Mouse (Mus musculus): ENCODE measurements at regions not wholly inside any gene's neighbourhood (a gene's known extent, or its start where the extent isn't known, plus 50 kb on each side); places are given as distances from the start of the nearest gene placed in this dataset.

GRCm38 (mm10) chr13:60237091-60237490 lies 59.9 kb upstream of the Gas1 start:
- no peak for DNase-seq

- DNase-seq = no peak
These were observed 65.4 kb upstream of the Gas1 start for GRCm38 (mm10) chr13:60242447-60243109.

DNA sequence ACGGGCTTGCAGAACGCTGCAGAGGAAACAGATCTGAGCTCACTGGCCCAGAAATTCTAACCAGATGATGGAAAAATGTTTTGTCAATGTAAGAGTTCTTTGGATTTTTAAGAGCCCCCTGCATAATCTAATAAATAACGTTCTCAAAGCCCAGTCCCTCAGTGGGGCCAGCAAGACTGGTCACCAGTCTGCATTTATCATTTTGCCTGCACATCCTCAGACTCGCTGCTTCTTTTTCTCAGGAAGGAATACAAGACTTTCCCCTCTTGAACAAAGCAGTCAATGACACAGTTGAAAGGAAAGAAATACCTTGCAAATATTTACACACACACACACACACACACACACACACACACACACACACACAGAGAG lies 65.9 kb upstream of the Gas1 start:
- DNase-seq = no peak

DNA sequence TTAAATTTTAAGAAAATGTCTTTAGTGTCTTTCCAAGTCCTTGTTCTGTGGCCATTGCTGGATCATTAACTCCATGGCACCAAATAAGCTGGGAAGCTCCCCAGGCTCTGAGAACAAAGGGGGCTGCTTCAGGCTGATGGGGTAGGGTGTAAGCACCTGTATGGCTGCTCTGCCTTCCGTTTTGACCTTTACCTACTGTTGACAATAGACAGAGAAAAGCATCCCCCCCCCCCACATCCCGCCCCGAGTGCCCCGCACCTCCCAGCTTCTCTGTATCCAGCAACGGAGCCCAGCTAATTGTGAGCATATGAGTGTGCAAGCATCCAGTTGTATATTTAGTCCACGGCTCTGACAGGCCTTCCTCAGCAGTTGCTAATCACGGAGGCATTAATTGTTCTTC lies 78.0 kb upstream of the Gas1 start:
- no peak for DNase-seq

- no peak for DNase-seq
These were observed 78.5 kb upstream of the Gas1 start for GRCm38 (mm10) chr13:60255715-60256114.

DNA sequence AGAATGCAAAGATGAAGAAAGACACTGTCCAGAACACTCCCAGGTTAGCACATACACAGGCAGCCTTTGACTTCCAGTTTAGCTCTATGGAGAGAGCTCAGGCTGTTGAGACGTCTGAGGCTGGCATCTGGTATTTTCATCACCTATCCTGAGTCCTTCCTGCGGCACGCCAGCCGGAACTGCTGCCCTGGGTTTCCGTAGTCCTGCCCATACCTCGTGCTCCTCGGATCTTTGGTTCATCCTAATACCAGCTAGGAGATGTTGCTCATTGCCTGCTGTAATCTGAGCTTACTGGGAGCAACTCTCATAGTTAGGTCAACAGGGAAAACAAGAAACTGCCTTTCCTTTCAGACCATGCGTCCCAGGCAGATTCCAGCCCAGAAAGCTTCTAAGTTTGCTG lies 79.8 kb upstream of the Gas1 start:
- DNase-seq = no peak

- DNase-seq = no peak
These were observed 80.7 kb upstream of the Gas1 start for GRCm38 (mm10) chr13:60257878-60258277.

- DNase-seq = no peak
These were observed 85.4 kb upstream of the Gas1 start for GRCm38 (mm10) chr13:60262449-60263028.

- no peak for DNase-seq
These were observed 87.3 kb upstream of the Gas1 start for GRCm38 (mm10) chr13:60264504-60264903.

GRCm38 (mm10) chr13:60267557-60267956 lies 90.4 kb upstream of the Gas1 start:
- no peak for DNase-seq

DNA sequence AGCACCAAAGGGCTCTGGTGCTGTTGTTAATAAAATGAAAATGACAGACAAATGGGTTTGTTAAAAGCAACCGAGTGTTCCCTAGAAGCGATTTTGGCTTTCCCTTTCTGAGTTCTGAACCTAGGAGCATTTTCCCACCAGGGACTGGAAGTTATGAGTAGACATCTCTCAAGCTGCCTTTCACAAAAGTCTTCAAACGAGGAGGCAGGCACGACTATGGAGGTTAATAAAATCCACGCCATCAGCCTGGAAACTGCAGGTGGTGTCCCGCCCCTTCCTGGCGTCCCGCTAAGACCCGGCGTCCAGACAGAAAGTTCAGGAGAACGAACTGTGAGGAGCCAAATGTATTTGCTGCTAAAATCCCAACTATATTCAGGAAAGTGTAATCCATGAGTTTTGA lies 91.1 kb upstream of the Gas1 start:
- no peak for DNase-seq

GRCm38 (mm10) chr13:60269406-60269841 lies 92.3 kb upstream of the Gas1 start:
- no peak for DNase-seq

GRCm38 (mm10) chr13:60270526-60270925 lies 93.4 kb upstream of the Gas1 start:
- DNase-seq = no peak

- DNase-seq = no peak
These were observed 96.2 kb upstream of the Gas1 start for GRCm38 (mm10) chr13:60273331-60273730.

DNA sequence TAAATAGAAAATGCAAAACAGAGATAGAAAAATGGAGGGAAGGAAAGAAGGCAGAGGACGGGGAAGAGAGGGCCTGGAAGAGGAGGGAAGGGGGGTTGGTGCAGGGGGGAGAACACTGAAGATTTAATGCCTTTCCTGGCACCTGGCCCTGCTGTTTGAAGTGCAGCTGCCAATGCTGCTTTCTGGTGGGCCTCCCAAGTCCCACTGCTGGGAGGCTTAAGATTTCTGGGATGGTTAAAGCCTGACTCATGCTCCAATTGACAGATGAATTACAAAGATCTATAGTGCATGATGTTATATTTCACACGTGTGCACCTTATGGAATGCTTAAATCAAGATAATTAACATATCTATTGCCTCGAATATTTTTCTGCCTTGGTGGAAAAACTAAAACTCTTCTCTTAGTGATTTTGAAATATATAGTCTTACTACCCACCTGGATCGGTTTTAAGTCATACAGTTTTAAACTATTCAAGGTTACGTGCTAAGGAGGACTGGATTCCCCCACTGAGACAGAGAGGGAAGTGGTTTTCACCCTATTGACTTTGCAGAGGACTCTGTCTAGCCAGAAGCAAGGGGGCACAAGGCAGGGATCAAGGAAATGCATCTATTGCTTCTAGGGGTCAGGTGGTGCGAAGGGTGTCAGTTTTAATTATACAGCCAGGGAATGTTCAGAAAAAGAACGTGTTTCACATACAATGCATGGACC lies 105.5 kb upstream of the Gas1 start:
- no peak for DNase-seq

GRCm38 (mm10) chr13:60286525-60287224 lies 109.5 kb upstream of the Gas1 start:
- DNase-seq = no peak

GRCm38 (mm10) chr13:60289650-60290049 lies 112.5 kb upstream of the Gas1 start:
- no peak for DNase-seq

- DNase-seq = no peak
These were observed 113.7 kb upstream of the Gas1 start for GRCm38 (mm10) chr13:60290820-60291219.

DNA sequence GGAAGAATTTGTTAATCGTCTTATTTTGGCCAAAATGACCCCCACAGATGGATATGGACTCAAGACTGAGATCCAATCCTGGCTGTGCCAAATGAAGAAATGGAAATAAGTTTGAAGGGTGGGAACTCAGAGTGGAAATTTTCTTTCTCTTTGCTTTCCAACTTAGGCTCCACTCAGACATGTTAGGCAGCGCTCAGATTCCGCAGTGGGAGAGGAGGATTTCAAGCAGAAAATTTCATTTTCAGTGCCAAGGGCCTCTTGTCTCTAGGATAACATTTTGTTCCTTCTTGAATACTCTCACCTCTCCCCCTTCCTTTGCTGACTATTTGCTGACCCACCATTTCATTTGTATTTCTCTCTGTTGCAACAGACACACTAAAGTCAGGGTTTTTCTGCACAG lies 114.2 kb upstream of the Gas1 start:
- DNase-seq = no peak

- no peak for DNase-seq
These were observed 119.2 kb upstream of the Gas1 start for GRCm38 (mm10) chr13:60296201-60296895.

DNA sequence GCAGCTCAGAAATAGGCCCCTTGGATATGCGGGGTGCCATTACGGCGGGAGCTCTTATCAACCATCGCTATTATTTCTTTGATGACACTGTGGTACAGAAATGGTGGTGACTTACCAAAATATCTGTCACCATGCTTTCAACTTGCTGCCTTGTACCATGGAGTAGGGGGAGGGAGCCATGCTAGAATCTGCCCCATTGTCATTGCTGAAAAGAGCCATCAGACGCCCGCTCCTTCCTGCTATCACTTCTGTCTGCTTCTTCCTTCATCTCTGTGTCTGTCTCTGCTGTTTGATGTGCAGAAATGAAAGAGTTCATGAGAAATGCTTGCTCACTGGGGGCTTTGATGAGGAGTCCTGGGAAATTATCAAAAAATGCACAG lies 119.7 kb upstream of the Gas1 start:
- DNase-seq = no peak

- DNase-seq = no peak
These were observed 121.4 kb upstream of the Gas1 start for GRCm38 (mm10) chr13:60298575-60298974.

- DNase-seq = no peak
These were observed 121.9 kb upstream of the Gas1 start for GRCm38 (mm10) chr13:60299076-60299475.
